Mouse (Mus musculus) bone marrow, adult 2 months (tissue): Measurements from ENCODE around the gene Tmem200b. TPM values are rescaled to one million over a fixed set of nuclear protein-coding genes. Genes with fewer than 3 reads are reported as not detected.

ENCODE experiments used
- H3K27ac ChIP-seq: fragments of 200-500 bp; 2 replicates; pipeline ENCODE4 v1.5.1; 2012; ENCODE audit warnings: low read depth, mild to moderate bottlenecking, control low read depth, inconsistent platforms, low read length; ENCODE audit not compliant: control insufficient read depth, poor library complexity, insufficient read depth
- H3K4me1 ChIP-seq: fragments of 200-500 bp; 2 replicates; pipeline ENCODE4 v1.6.1; 2011; ENCODE audit warnings: low read length; ENCODE audit not compliant: control insufficient read depth, insufficient read depth
- H3K4me3 ChIP-seq: fragments of 200-500 bp; replicated peaks from 2 replicates; pipeline ENCODE3; 2011; ENCODE audit warnings: mild to moderate bottlenecking, low read depth, low read length, control low read depth; ENCODE audit not compliant: control insufficient read depth
- CTCF ChIP-seq: fragments of 200-500 bp; IDR thresholded peaks from 2 replicates; pipeline ENCODE4 v1.5.1; 2011; ENCODE audit warnings: low read length, control low read depth; ENCODE audit not compliant: control insufficient read depth, insufficient read depth
- POLR2A ChIP-seq: fragments of 200-500 bp; IDR thresholded peaks from 2 replicates; pipeline ENCODE4 v1.6.1; 2011; ENCODE audit warnings: low read depth, mild to moderate bottlenecking, control low read depth, low read length, borderline replicate concordance; ENCODE audit not compliant: control insufficient read depth
- WGBS: fragments of 180-500 bp; shearing (Covaris S2); methylation state at CpG from one replicate; pipeline ENCODE4 v1.1.7; 2018; 5-methylcytosine and 5-hydroxymethylcytosine counted together
- polyA plus RNA-seq: library from polyadenylated mRNA; stranded (reverse); fragments of >200 nt; gene quantifications from 2 replicates; pipeline ENCODE4 v1.2.4, GENCODE M21; 2011; ENCODE audit warnings: low replicate concordance; ENCODE audit not compliant: missing spikeins, insufficient read depth, insufficient read length

The Tmem200b gene
- polyA plus RNA-seq, 1 experiment: not detected

DNA sequence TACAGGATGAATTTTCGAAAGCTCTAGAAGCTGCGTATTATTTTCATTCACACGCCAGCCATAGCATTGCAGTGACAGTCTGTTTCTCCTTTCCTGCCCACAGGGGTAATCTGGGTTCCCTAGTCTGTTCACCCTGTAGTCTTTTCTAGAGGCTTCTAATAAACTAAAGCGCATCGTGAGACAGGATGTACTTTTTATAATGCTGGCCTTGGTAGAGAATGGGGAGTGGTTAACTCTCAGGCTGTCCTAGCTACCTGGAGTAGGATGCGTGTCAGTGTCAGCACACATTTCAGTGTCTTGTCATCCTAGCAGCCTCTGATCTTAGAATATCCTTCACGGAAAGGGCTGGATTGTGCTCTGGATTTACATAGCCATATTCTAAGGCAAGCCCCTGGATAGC, 40.3 kb upstream of the Tmem200b start:
- Histone ChIP-seq H3K27ac (no peak overlapping the region), H3K4me3 (no peak overlapping the region), H3K4me1 (no peaks in the 10 kb centered on the region)
- WGBS: 68% methylated on average over 7 of the region's 7 CpGs
- TF ChIP-seq CTCF: no peak
- no peak for TF ChIP-seq POLR2A

DNA sequence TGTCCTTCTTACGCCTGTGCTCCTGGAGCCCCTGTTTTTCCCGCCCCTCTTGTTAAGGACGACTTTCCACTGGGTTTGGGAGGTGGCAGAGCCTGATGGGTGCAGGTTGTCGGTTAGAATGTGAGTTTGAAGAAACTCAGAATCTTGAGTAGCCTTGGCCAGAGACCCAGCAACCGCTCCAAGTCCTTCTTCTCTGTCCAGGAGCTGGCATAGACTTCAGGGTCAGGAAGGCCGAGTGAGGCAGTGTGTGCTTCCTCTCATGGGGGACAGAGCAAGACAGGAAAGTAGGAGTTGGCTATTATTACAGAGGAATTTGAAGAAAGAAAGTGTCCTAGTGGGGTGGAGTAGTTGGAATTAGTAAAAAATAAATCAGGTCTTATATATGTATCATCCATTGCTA, 38.0 kb upstream of the Tmem200b start:
- TF ChIP-seq POLR2A (no peak), CTCF (no peak)
- Histone ChIP-seq H3K4me3 (no peak overlapping the region), H3K27ac (no peak overlapping the region), H3K4me1 (no peaks in the 10 kb centered on the region; the same call in 1 of the 2 replicates)
- 79% methylated on average over 6 of the region's 6 CpGs for WGBS

DNA sequence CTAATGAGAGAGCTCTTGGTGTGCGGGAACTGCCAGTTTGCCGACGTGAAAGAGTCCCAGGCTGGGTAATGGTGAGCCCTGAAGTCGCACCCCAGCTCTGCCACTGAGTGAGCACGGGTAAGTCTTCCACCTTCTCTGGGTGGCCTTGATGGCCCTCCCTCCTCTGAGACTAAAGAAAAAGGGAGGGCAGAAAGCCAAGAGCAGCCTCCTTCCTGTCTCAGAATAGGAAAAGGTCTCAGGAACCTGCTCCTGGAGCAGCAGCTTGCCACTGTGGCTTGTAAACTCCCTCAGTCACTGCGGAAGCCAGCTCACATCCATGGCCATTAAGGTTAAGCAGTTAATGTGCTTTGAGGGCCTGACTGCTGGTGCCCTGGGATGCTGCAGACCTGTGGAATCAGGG, 36.2 kb upstream of the Tmem200b start:
- WGBS: 81% methylated on average over 6 of the region's 6 CpGs
- Histone ChIP-seq H3K4me1 (no peaks in the 10 kb centered on the region; the same call in 1 of the 2 replicates), H3K27ac (no peak overlapping the region), H3K4me3 (no peak overlapping the region)
- TF ChIP-seq POLR2A (no peak), CTCF (no peak)

DNA sequence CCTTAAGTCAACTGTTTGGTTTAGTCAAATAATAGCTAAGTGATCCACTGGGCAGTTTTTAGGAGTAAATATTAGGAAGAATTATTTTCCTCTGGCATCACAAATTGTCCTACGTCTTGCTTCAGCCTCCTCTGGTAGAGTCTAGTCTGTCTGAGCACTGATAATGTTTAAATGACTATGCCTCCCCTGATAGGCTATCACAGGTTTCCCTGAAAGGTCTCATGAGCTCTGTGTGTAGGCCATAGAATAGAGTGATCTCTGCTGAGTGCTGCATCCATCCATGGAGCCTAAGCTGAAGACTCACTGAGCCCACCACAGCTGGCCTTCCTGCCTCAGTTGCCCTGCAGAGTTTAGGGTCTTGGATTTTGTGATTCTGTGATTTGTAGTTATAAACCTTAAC, 33.0 kb upstream of the Tmem200b start:
- no peak overlapping the region for H3K27ac ChIP-seq
- WGBS: 58% methylated on average over 1 of the region's 1 CpGs
- TF ChIP-seq CTCF: no peak
- no peak for TF ChIP-seq POLR2A
- H3K4me1 ChIP-seq: no peaks in the 10 kb centered on the region; the same call in 1 of the 2 replicates
- no peak overlapping the region for H3K4me3 ChIP-seq

DNA sequence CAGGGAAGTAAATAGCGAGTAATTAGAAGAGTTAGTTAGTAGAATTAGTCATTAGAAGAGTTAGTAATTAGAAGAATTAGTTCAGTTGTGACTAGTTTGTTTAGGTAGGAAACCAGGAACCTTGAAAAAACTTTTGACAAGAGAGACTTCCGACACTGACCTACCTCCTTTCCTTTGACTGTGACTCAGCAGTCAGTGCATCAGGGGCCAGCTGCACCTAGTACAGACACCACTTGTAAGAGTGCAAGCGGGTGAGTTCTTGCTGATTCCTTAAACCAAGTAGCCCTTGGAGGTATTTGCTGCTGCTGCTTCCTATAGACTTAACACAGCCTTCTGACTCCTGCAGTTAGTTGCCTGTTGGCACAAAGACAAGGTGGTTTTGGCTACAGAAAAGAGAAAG, 30.9 kb upstream of the Tmem200b start:
- H3K4me1 ChIP-seq: no peaks in the 10 kb centered on the region; the same call in 1 of the 2 replicates
- no peak overlapping the region for H3K27ac ChIP-seq
- TF ChIP-seq POLR2A (no peak), CTCF (no peak)
- H3K4me3 ChIP-seq: no peak overlapping the region
- WGBS: 39% methylated on average over 3 of the region's 3 CpGs

DNA sequence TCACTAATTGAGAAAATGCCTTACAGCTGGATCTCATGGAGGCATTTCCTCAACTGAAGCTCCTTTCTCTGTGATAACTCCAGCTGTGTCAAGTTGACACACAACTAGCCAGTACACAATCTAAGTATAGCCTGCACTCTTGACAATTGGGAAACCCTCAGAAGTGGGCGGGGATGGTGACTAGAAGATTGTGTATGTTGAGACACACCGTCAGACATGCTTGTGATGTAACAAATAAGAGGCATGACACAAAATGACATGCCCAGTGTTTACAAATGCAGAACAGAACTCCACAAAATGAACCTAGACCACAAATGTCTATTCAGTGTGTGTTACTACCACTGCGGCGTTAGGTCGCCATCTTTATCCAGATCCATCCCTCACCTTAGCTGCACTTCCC, 24.5 kb upstream of the Tmem200b start:
- Histone ChIP-seq H3K4me1 (no peaks in the 10 kb centered on the region), H3K27ac (no peak overlapping the region), H3K4me3 (no peak overlapping the region)
- WGBS: 84% methylated on average over 5 of the region's 5 CpGs
- TF ChIP-seq CTCF (no peak), POLR2A (no peak)

DNA sequence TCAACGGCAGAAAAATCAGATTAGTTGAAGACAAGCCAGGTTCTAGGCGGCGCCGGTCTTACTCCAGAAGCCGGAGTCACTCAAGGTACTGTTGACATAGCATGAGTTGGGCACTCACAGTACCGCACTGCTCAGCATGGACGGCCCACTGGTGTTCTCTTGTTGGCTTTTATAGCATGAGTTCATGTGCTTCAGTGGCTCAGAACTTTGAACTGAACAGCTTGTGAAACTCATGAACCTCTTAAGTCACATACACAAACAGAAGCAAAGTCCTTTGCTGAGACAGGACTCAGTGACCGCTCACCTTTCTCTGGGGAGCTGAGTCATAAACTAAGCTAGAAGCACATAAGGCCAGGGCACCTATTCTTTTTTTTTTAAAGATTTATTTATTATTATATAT, 23.8 kb upstream of the Tmem200b start:
- H3K4me3 ChIP-seq: no peak overlapping the region
- no peak for TF ChIP-seq POLR2A
- TF ChIP-seq CTCF: no peak
- WGBS: 97% methylated on average over 8 of the region's 8 CpGs
- H3K27ac ChIP-seq: no peak overlapping the region
- no peaks in the 10 kb centered on the region for H3K4me1 ChIP-seq

DNA sequence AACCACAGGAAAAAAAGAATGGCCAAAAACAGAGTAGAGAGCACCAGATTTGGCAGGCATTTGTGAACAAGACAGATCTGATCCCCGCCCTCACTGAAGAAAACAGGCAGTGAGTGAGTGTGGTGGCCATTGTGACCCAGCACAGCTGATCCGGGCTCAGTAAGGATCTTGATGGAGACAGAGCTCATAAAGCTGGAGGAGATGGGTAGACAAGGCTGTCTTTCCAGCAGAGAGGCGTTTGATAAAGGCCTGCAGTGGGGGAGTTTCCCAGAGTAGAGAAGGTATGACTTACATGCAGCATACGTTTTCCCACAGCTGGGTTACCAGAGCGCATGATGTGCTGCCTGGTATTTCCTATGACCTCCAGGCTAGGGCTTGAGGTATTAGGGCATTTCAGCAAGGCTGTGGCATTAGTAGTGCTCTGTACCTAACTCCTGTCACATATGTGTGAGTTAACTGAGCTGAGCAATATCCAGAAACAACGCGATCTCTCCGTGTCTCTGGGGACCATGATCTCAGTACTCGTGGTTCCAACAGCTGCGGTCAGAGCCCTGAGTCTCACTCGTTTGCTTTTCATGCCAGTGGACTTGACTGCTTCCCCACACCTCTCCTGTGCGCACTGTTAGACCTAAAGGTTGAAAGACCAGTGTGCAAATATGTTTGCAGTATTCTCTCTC, 22.9 kb upstream of the Tmem200b start:
- no peak for TF ChIP-seq POLR2A
- TF ChIP-seq CTCF: no peak
- WGBS: 92% methylated on average over 12 of the region's 12 CpGs
- Histone ChIP-seq H3K4me3 (no peak overlapping the region), H3K27ac (no peak overlapping the region), H3K4me1 (no peaks in the 10 kb centered on the region)

DNA sequence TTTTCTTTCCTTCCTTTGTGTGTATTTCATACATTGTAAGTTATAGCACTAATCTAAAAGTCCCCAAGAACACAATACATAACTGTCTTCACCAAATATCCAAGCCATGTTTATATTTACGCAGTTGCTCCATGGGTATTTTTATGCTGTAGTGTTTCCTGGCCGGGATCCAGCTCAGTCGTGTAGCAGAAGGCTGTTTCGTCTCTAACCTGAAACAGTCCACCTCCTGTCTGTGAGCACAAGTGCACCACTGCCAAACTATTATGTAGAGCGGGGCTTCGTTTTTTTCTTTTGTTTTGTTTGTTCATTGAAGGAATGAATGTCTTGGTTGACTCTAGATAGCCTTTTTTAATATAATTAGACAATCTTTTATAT, 22.4 kb upstream of the Tmem200b start:
- WGBS: 89% methylated on average over 6 of the region's 6 CpGs
- Histone ChIP-seq H3K4me3 (no peak overlapping the region), H3K4me1 (no peaks in the 10 kb centered on the region), H3K27ac (no peak overlapping the region)
- TF ChIP-seq CTCF (no peak), POLR2A (no peak)
